10 mouse cellular contexts compared by ENCODE assay signal in genomic region chr3:95696360-95696759, GRCm38 (mm10). TPM values are rescaled to one million over a fixed set of nuclear protein-coding genes. Genes with fewer than 3 reads are reported as not detected.
A peak's percentile ranks its signal among the peaks of the same experiment; 100 is the strongest.
DNase-seq lines count a peak whose midpoint lies in the region; ATAC-seq and TF ChIP-seq lines count a peak whose summit lies in the region.
"Had no signal": no experiment of that assay in that cellular context is flagged by ENCODE, and none has a peak within 500 bp of the region (broad histone marks: within the 10 kb centered on the region; RNA-seq: fewer than 3 reads in every experiment).

No protein-coding gene starts in this region.

- H3ac ChIP-seq in C2C12 (ENCODE audit: control insufficient read depth, insufficient read length, low read depth), result no peak overlapping the region

- H3K9ac ChIP-seq in heart, embryonic 12.5 days, result peak overlapping the region; percentile 27; the same call in 1 of the 2 replicates
- no peak overlapping the region for H3K9ac ChIP-seq in lung, embryonic 15.5 days
- no peak overlapping the region for H3K9ac ChIP-seq in forebrain, embryonic 15.5 days (replicated peaks)
- H3K9ac ChIP-seq in liver, embryonic 11.5 days (ENCODE audit: low read depth, low read length), result no peak overlapping the region
- H3K9ac ChIP-seq: liver, embryonic 14.5 days had no signal

- peak overlapping the region; percentile 84 for H3K27ac ChIP-seq in heart, embryonic 12.5 days (ENCODE audit: poor library complexity, severe bottlenecking)
- H3K27ac ChIP-seq in embryonic facial prominence, embryonic 10.5 days (replicated peaks), result peak overlapping the region; percentile 79
- H3K27ac ChIP-seq in lung, embryonic 15.5 days, result peak overlapping the region; percentile 10
- H3K27ac ChIP-seq in forebrain, embryonic 15.5 days (replicated peaks), result no peak overlapping the region
- no peak overlapping the region for H3K27ac ChIP-seq in liver, embryonic 11.5 days (ENCODE audit: low read depth, low read length)
- H3K27ac ChIP-seq: liver, embryonic 14.5 days had no signal

- peak overlapping the region; percentile 19; the same call in 1 of the 2 replicates for H3K4me2 ChIP-seq in heart, embryonic 12.5 days
- H3K4me2 ChIP-seq in lung, embryonic 15.5 days, result no peak overlapping the region
- no peak overlapping the region for H3K4me2 ChIP-seq in forebrain, embryonic 15.5 days (replicated peaks)
- H3K4me2 ChIP-seq in liver, embryonic 11.5 days, result no peak overlapping the region

- no peaks in the 10 kb centered on the region for H3K79me3 ChIP-seq in C2C12 (ENCODE audit: low read depth)

- intact Hi-C loops in heart, postnatal 10 days (cut with DNase I), result no loop called here

- WGBS in heart, embryonic 12.5 days, result 8% methylated on average over 7 of the region's 7 CpGs
- WGBS in embryonic facial prominence, embryonic 10.5 days, result 11% methylated on average over 7 of the region's 7 CpGs
- WGBS in lung, embryonic 15.5 days, result 22% methylated on average over 7 of the region's 7 CpGs
- WGBS in forebrain, embryonic 15.5 days, result 60% methylated on average over 7 of the region's 7 CpGs
- 11% methylated on average over 7 of the region's 7 CpGs for WGBS in liver, embryonic 11.5 days

- H3K27me3 ChIP-seq in heart, embryonic 12.5 days (replicated peaks), result no peaks in the 10 kb centered on the region
- no peaks in the 10 kb centered on the region for H3K27me3 ChIP-seq in C2C12 (ENCODE audit: control insufficient read depth, insufficient read depth, insufficient read length)
- no peaks in the 10 kb centered on the region for H3K27me3 ChIP-seq in embryonic facial prominence, embryonic 10.5 days (replicated peaks; ENCODE audit: low read depth, poor library complexity, severe bottlenecking)
- H3K27me3 ChIP-seq in lung, embryonic 15.5 days, result no peaks in the 10 kb centered on the region
- H3K27me3 ChIP-seq in forebrain, embryonic 15.5 days, result no peaks in the 10 kb centered on the region
- no peaks in the 10 kb centered on the region for H3K27me3 ChIP-seq in liver, embryonic 11.5 days (replicated peaks; ENCODE audit: control insufficient read depth, insufficient read depth, low read length)

- H3K4me3 ChIP-seq in heart, embryonic 12.5 days, result no peak overlapping the region
- no peak overlapping the region for H3K4me3 ChIP-seq in C2C12 (ENCODE audit: insufficient read depth, poor library complexity, severe bottlenecking)
- no peak overlapping the region for H3K4me3 ChIP-seq in embryonic facial prominence, embryonic 10.5 days
- no peak overlapping the region for H3K4me3 ChIP-seq in lung, embryonic 15.5 days
- H3K4me3 ChIP-seq in forebrain, embryonic 15.5 days, result no peak overlapping the region
- H3K4me3 ChIP-seq in liver, embryonic 11.5 days (ENCODE audit: low read depth, low read length), result no peak overlapping the region

- peaks cover 61% of the 10 kb centered on the region for H3K4me1 ChIP-seq in heart, embryonic 12.5 days (replicated peaks)
- peaks cover 55% of the 10 kb centered on the region for H3K4me1 ChIP-seq in embryonic facial prominence, embryonic 10.5 days
- H3K4me1 ChIP-seq in lung, embryonic 15.5 days, result peaks cover 34% of the 10 kb centered on the region
- H3K4me1 ChIP-seq in forebrain, embryonic 15.5 days, result peaks cover 3% of the 10 kb centered on the region; the same call in 1 of the 2 replicates
- H3K4me1 ChIP-seq in liver, embryonic 11.5 days (replicated peaks; ENCODE audit: control insufficient read depth, insufficient read depth, low read length), result peaks cover 19% of the 10 kb centered on the region

- no peaks in the 10 kb centered on the region for H3K9me3 ChIP-seq in heart, embryonic 12.5 days (replicated peaks)
- H3K9me3 ChIP-seq in embryonic facial prominence, embryonic 10.5 days, result no peaks in the 10 kb centered on the region
- H3K9me3 ChIP-seq in lung, embryonic 15.5 days, result no peaks in the 10 kb centered on the region
- H3K9me3 ChIP-seq in forebrain, embryonic 15.5 days, result no peaks in the 10 kb centered on the region
- H3K9me3 ChIP-seq in liver, embryonic 11.5 days (ENCODE audit: control insufficient read depth, low read length), result no peaks in the 10 kb centered on the region

- ATAC-seq in heart, embryonic 12.5 days (ENCODE audit: insufficient number of reproducible peaks, low FRiP score), result no peak
- ATAC-seq in lung, embryonic 15.5 days (ENCODE audit: borderline replicate concordance, extremely low read depth, low FRiP score, low TSS enrichment), result no peak
- ATAC-seq in forebrain, embryonic 15.5 days (replicated peaks), result no peak
- ATAC-seq in liver, embryonic 11.5 days (replicated peaks; ENCODE audit: low FRiP score), result no peak
- no peak for ATAC-seq in megakaryocyte-erythroid progenitor cell, adult 5-6 weeks (replicated peaks; ENCODE audit: low FRiP score, low TSS enrichment, poor library complexity, severe bottlenecking)
- ATAC-seq: forebrain, embryonic 14.5 days had no signal

- no peaks in the 10 kb centered on the region for H3K79me2 ChIP-seq in C2C12 (ENCODE audit: control insufficient read depth, insufficient read depth)

- no peak for TF ChIP-seq CTCF in C2C12 (IDR thresholded peaks at IDR 0.05; ENCODE audit: control insufficient read depth, insufficient read depth, insufficient read length)

- no peaks in the 10 kb centered on the region for H3K36me3 ChIP-seq in heart, embryonic 12.5 days
- no peaks in the 10 kb centered on the region for H3K36me3 ChIP-seq in C2C12 (ENCODE audit: control insufficient read depth, insufficient read depth)
- peaks cover 2% of the 10 kb centered on the region; the same call in 1 of the 2 replicates for H3K36me3 ChIP-seq in embryonic facial prominence, embryonic 10.5 days (replicated peaks)
- no peaks in the 10 kb centered on the region for H3K36me3 ChIP-seq in lung, embryonic 15.5 days
- H3K36me3 ChIP-seq in forebrain, embryonic 15.5 days, result 0 out of 2 replicates have a peak, but pooled peaks cover 2% of the 10 kb centered on the region
- H3K36me3 ChIP-seq in liver, embryonic 11.5 days (ENCODE audit: control insufficient read depth, insufficient read depth, low read length), result no peaks in the 10 kb centered on the region

- no peak for DNase-seq in heart, postnatal 10 days
- peak; percentile 53 for DNase-seq in embryonic facial prominence, embryonic 10.5 days (ENCODE audit: low spot score)
- DNase-seq in liver, embryonic 11.5 days (ENCODE audit: low spot score), result no peak

TF ChIP-seq in C2C12, 6 proteins besides CTCF, POLR2A, EP300 and RAD21:
- TF ChIP-seq CEBPB (IDR thresholded peaks at IDR 0.05; ENCODE audit: low read depth) (peak; percentile 47), FOSL1 (IDR thresholded peaks at IDR 0.05; ENCODE audit: insufficient read depth, low read length, poor library complexity, severe bottlenecking) (peak; percentile 10), USF1 (IDR thresholded peaks at IDR 0.05; ENCODE audit: low read depth) (no peak), MAX (IDR thresholded peaks at IDR 0.05) (peak; percentile 80), MYOD1 (IDR thresholded peaks at IDR 0.05; ENCODE audit: control insufficient read depth, insufficient read length, low read depth) (peak; percentile 35), MYOG (IDR thresholded peaks at IDR 0.05; ENCODE audit: control insufficient read depth, extremely low read depth, insufficient read length) (no peak)

RNA-seq across cellular contexts. Expression of gene Adamtsl4, which starts 8.6 kb away (rescaled TPM):
- polyA plus RNA-seq in heart, embryonic 12.5 days (2016; fragmentation: Nextera tagmentation; extraction: Ambion mirVana), result 4.3 and 4.9 TPM in 2 replicates
- 10 to 100 TPM; 32.2 to 37.4 TPM for total RNA-seq in heart, postnatal 10 days (2021)
- 3.1 TPM for polyA plus RNA-seq in C2C12 (2012; fragmentation: generic; extraction: Trizol)
- polyA plus RNA-seq in embryonic facial prominence, embryonic 10.5 days (2016; fragmentation: Nextera tagmentation; extraction: Ambion mirVana), result 1.00 and 1.6 TPM in 2 replicates
- polyA plus RNA-seq in lung, embryonic 15.5 days (2015; fragmentation: Nextera tagmentation; extraction: Ambion mirVana), result 3.1 and 5.7 TPM in 2 replicates
- polyA plus RNA-seq in forebrain, embryonic 15.5 days (2015; fragmentation: Nextera tagmentation; extraction: Ambion mirVana), result 0.45 and 0.56 TPM in 2 replicates
- 0.38 and 1.2 TPM in 2 replicates for polyA plus RNA-seq in liver, embryonic 11.5 days (2014; fragmentation: Nextera tagmentation; extraction: Ambion mirVana)
- total RNA-seq in megakaryocyte-erythroid progenitor cell, adult 5-6 weeks (2014; fragmentation: Nextera tagmentation), result 0.20 TPM in 1 of 2 replicates, not detected in the other
- total RNA-seq in megakaryocyte-erythroid progenitor cell, adult 5-6 weeks (2017), result not detected in 2 replicates

RNA-seq across cellular contexts. Expression of gene Mcl1, which starts 37.8 kb away (rescaled TPM):
- 65.2 and 66.9 TPM in 2 replicates for polyA plus RNA-seq in heart, embryonic 12.5 days (2016; fragmentation: Nextera tagmentation; extraction: Ambion mirVana)
- 100 to 1,000 TPM; 147 to 161 TPM for total RNA-seq in heart, postnatal 10 days (2021)
- polyA plus RNA-seq in C2C12 (2012; fragmentation: generic; extraction: Trizol), result 46.4 TPM
- polyA plus RNA-seq in embryonic facial prominence, embryonic 10.5 days (2016; fragmentation: Nextera tagmentation; extraction: Ambion mirVana), result 49.5 and 50.0 TPM in 2 replicates
- polyA plus RNA-seq in lung, embryonic 15.5 days (2015; fragmentation: Nextera tagmentation; extraction: Ambion mirVana), result 64.5 and 65.2 TPM in 2 replicates
- polyA plus RNA-seq in forebrain, embryonic 15.5 days (2015; fragmentation: Nextera tagmentation; extraction: Ambion mirVana), result 48.1 and 52.4 TPM in 2 replicates
- polyA plus RNA-seq in liver, embryonic 11.5 days (2014; fragmentation: Nextera tagmentation; extraction: Ambion mirVana), result 52.2 and 57.7 TPM in 2 replicates
- 76.0 and 78.6 TPM in 2 replicates for total RNA-seq in megakaryocyte-erythroid progenitor cell, adult 5-6 weeks (2014; fragmentation: Nextera tagmentation)
- total RNA-seq in megakaryocyte-erythroid progenitor cell, adult 5-6 weeks (2017), result 107 and 132 TPM in 2 replicates

RNA-seq across cellular contexts. Expression of gene Ecm1, which starts 43.0 kb away (rescaled TPM):
- 82.4 and 90.1 TPM in 2 replicates for polyA plus RNA-seq in heart, embryonic 12.5 days (2016; fragmentation: Nextera tagmentation; extraction: Ambion mirVana)
- 10 to 100 TPM; 49.2 to 59.2 TPM for total RNA-seq in heart, postnatal 10 days (2021)
- 189 TPM for polyA plus RNA-seq in C2C12 (2012; fragmentation: generic; extraction: Trizol)
- polyA plus RNA-seq in embryonic facial prominence, embryonic 10.5 days (2016; fragmentation: Nextera tagmentation; extraction: Ambion mirVana), result 9.7 and 10.9 TPM in 2 replicates
- polyA plus RNA-seq in lung, embryonic 15.5 days (2015; fragmentation: Nextera tagmentation; extraction: Ambion mirVana), result 16.9 and 20.4 TPM in 2 replicates
- 8.7 and 9.3 TPM in 2 replicates for polyA plus RNA-seq in forebrain, embryonic 15.5 days (2015; fragmentation: Nextera tagmentation; extraction: Ambion mirVana)
- 30.4 and 31.7 TPM in 2 replicates for polyA plus RNA-seq in liver, embryonic 11.5 days (2014; fragmentation: Nextera tagmentation; extraction: Ambion mirVana)
- total RNA-seq in megakaryocyte-erythroid progenitor cell, adult 5-6 weeks (2014; fragmentation: Nextera tagmentation), result 8.2 and 17.2 TPM in 2 replicates
- total RNA-seq in megakaryocyte-erythroid progenitor cell, adult 5-6 weeks (2017), result not detected in 2 replicates

Comparison
In these comparisons a context has a peak if more than half of its experiments do, and no peak if none do; other contexts are left out.
1. H3K27ac ChIP-seq: peak in heart, embryonic 12.5 days (single experiment), embryonic facial prominence, embryonic 10.5 days (single experiment) and lung, embryonic 15.5 days (single experiment); none in forebrain, embryonic 15.5 days (single experiment) and liver, embryonic 11.5 days (single experiment).